Mouse (Mus musculus): ENCODE measurements around the gene Med11. TPM values are rescaled to one million over a fixed set of nuclear protein-coding genes. Genes with fewer than 3 reads are reported as not detected.

Med11 gene
- polyA plus RNA-seq, 1 experiment from 2014 or later, result 51.6 TPM

DNA sequence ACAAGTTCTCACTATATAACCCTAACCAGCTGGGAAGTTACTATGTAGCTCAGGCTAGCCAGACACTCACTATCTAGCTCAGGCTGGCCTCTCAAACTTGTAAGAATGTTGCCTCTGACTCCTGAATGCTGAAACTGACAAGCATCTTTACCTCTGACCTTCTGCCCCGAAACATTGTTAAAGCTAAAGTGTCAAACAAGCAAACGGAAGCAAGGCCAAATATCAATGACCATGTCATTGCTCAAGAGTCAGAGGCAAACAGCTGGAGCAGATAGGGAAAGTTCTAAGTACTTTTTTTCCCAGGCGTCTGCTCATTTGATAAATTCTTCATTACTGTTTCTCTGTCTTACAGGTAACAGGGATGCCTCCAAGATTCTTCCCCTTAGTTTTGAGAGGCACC lies 50.3 kb downstream of the Med11 start:
- Histone ChIP-seq H3K36me3 (ENCODE audit: control insufficient read depth, insufficient read depth, low read length) (no peaks in the 10 kb centered on the region), H3K4me3 (ENCODE audit: low read depth, low read length) (no peak overlapping the region), H3K27ac (ENCODE audit: low read depth) (no peak overlapping the region), H3K27me3 (replicated peaks; ENCODE audit: control insufficient read depth, insufficient read depth, low read length) (no peaks in the 10 kb centered on the region), H3K9ac (ENCODE audit: low read length) (no peak overlapping the region), H3K4me1 (replicated peaks; ENCODE audit: control insufficient read depth, insufficient read depth, low read length) (0 out of 2 replicates have a peak, but pooled peaks cover 2% of the 10 kb centered on the region), H3K9me3 (ENCODE audit: control insufficient read depth, low read length) (no peaks in the 10 kb centered on the region), H3K4me2 (ENCODE audit: low read length) (no peak overlapping the region)
- no peak for ATAC-seq (replicated peaks; ENCODE audit: low FRiP score, low TSS enrichment, low read depth)
- no peak for DNase-seq (ENCODE audit: low spot score)
- 49% methylated on average over 3 of the region's 3 CpGs for WGBS

Small RNA genes within 50 kb of the gene (microRNA-seq; reads per million reads assigned to microRNA genes)
- 0.25 reads per million for gene Mir7115

Other genes starting within 250 kb of the Med11 start
- 1.2 and 1.7 TPM in 2 replicates for gene Slc16a11, start 239.2 kb upstream of the Med11 start, polyA plus RNA-seq (2014; fragmentation: Nextera tagmentation; extraction: Ambion mirVana)
- gene Slc16a13, start 230.9 kb upstream of the Med11 start, polyA plus RNA-seq (2014; fragmentation: Nextera tagmentation; extraction: Ambion mirVana), result 13.6 and 14.1 TPM in 2 replicates
- 11.7 and 12.2 TPM in 2 replicates for gene Bcl6b, start 222.1 kb upstream of the Med11 start, polyA plus RNA-seq (2014; fragmentation: Nextera tagmentation; extraction: Ambion mirVana)
- 159 and 164 TPM in 2 replicates for gene 0610010K14Rik, start 214.0 kb upstream of the Med11 start, polyA plus RNA-seq (2014; fragmentation: Nextera tagmentation; extraction: Ambion mirVana)
- gene Gm21988, start 212.1 kb upstream of the Med11 start, polyA plus RNA-seq (2014; fragmentation: Nextera tagmentation; extraction: Ambion mirVana), result 9.0 and 9.5 TPM in 2 replicates
- gene Rnasek, start 212.1 kb upstream of the Med11 start, polyA plus RNA-seq (2014; fragmentation: Nextera tagmentation; extraction: Ambion mirVana), result 153 and 165 TPM in 2 replicates
- gene Alox12, start 196.6 kb upstream of the Med11 start, polyA plus RNA-seq (2014; fragmentation: Nextera tagmentation; extraction: Ambion mirVana), result 2.3 and 2.4 TPM in 2 replicates
- 0.09 TPM in 1 of 2 replicates, not detected in the other for gene Alox12e, start 129.3 kb upstream of the Med11 start, polyA plus RNA-seq (2014; fragmentation: Nextera tagmentation; extraction: Ambion mirVana)
- 0.34 and 0.82 TPM in 2 replicates for gene Alox15, start 99.9 kb upstream of the Med11 start, polyA plus RNA-seq (2014; fragmentation: Nextera tagmentation; extraction: Ambion mirVana)
- gene Pelp1, start 41.9 kb upstream of the Med11 start, polyA plus RNA-seq (2014; fragmentation: Nextera tagmentation; extraction: Ambion mirVana), result 34.3 and 41.2 TPM in 2 replicates
- gene Arrb2, start 19.3 kb upstream of the Med11 start, polyA plus RNA-seq (2014; fragmentation: Nextera tagmentation; extraction: Ambion mirVana), result 15.8 and 17.9 TPM in 2 replicates
- gene Zmynd15, start 7.5 kb downstream of the Med11 start, polyA plus RNA-seq (2014; fragmentation: Nextera tagmentation; extraction: Ambion mirVana), result 0.75 and 0.92 TPM in 2 replicates
- 8.0 and 10.0 TPM in 2 replicates for gene Cxcl16, start 8.1 kb downstream of the Med11 start, polyA plus RNA-seq (2014; fragmentation: Nextera tagmentation; extraction: Ambion mirVana)
- 100 and 104 TPM in 2 replicates for gene Tm4sf5, start 53.3 kb downstream of the Med11 start, polyA plus RNA-seq (2014; fragmentation: Nextera tagmentation; extraction: Ambion mirVana)
- gene Vmo1, start 62.7 kb downstream of the Med11 start, polyA plus RNA-seq (2014; fragmentation: Nextera tagmentation; extraction: Ambion mirVana), result 0.28 and 1.1 TPM in 2 replicates
- gene Gltpd2, start 67.3 kb downstream of the Med11 start, polyA plus RNA-seq (2014; fragmentation: Nextera tagmentation; extraction: Ambion mirVana), result 0.46 and 0.83 TPM in 2 replicates
- gene Psmb6, start 73.4 kb downstream of the Med11 start, polyA plus RNA-seq (2014; fragmentation: Nextera tagmentation; extraction: Ambion mirVana), result 792 and 802 TPM in 2 replicates
- not detected in 2 replicates for gene Gm40193, start 81.0 kb downstream of the Med11 start, polyA plus RNA-seq (2014; fragmentation: Nextera tagmentation; extraction: Ambion mirVana)
- 9.7 and 11.7 TPM in 2 replicates for gene Pld2, start 88.1 kb downstream of the Med11 start, polyA plus RNA-seq (2014; fragmentation: Nextera tagmentation; extraction: Ambion mirVana)
- gene Mink1, start 111.0 kb downstream of the Med11 start, polyA plus RNA-seq (2014; fragmentation: Nextera tagmentation; extraction: Ambion mirVana), result 16.9 and 19.9 TPM in 2 replicates
- not detected in 2 replicates for gene 4930544D05Rik, start 163.9 kb downstream of the Med11 start, polyA plus RNA-seq (2014; fragmentation: Nextera tagmentation; extraction: Ambion mirVana)
- gene Chrne, start 167.3 kb downstream of the Med11 start, polyA plus RNA-seq (2014; fragmentation: Nextera tagmentation; extraction: Ambion mirVana), result 0.30 and 0.50 TPM in 2 replicates
- gene Gp1ba, start 187.2 kb downstream of the Med11 start, polyA plus RNA-seq (2014; fragmentation: Nextera tagmentation; extraction: Ambion mirVana), result 0.26 and 0.37 TPM in 2 replicates
- gene Rnf167, start 195.3 kb downstream of the Med11 start, polyA plus RNA-seq (2014; fragmentation: Nextera tagmentation; extraction: Ambion mirVana), result 101 and 115 TPM in 2 replicates
- gene Slc25a11, start 195.6 kb downstream of the Med11 start, polyA plus RNA-seq (2014; fragmentation: Nextera tagmentation; extraction: Ambion mirVana), result 155 and 158 TPM in 2 replicates
- 2,271 and 2,344 TPM in 2 replicates for gene Pfn1, start 202.7 kb downstream of the Med11 start, polyA plus RNA-seq (2014; fragmentation: Nextera tagmentation; extraction: Ambion mirVana)
- 13.5 and 16.3 TPM in 2 replicates for gene Eno3, start 205.3 kb downstream of the Med11 start, polyA plus RNA-seq (2014; fragmentation: Nextera tagmentation; extraction: Ambion mirVana)
- 140 and 154 TPM in 2 replicates for gene Spag7, start 217.5 kb downstream of the Med11 start, polyA plus RNA-seq (2014; fragmentation: Nextera tagmentation; extraction: Ambion mirVana)
- gene Camta2, start 236.2 kb downstream of the Med11 start, polyA plus RNA-seq (2014; fragmentation: Nextera tagmentation; extraction: Ambion mirVana), result 16.2 and 17.2 TPM in 2 replicates
- gene Inca1, start 248.2 kb downstream of the Med11 start, polyA plus RNA-seq (2014; fragmentation: Nextera tagmentation; extraction: Ambion mirVana), result 1.5 and 1.6 TPM in 2 replicates
- 11.4 and 14.3 TPM in 2 replicates for gene Kif1c, start 248.6 kb downstream of the Med11 start, polyA plus RNA-seq (2014; fragmentation: Nextera tagmentation; extraction: Ambion mirVana)

Data from intestine, embryonic 14.5 days (tissue).